Mouse (Mus musculus): ENCODE data around the gene Slc22a1.
"Not testable (repeated sequence)": the region's sequence is repeated elsewhere in the genome, so short reads cannot be mapped to it uniquely, and the experiment has no call there.

Slc22a1 gene

GRCm38 (mm10) chr17:12684928-12685624 is 9.4 kb upstream of the Slc22a1 start:
- DNase-seq (ENCODE audit: low read depth in 2 of 2, low spot score in 2 of 2): no peak

- DNase-seq (ENCODE audit: low read depth in 2 of 2, low spot score in 2 of 2): no peak
These were observed 8.8 kb upstream of the Slc22a1 start for GRCm38 (mm10) chr17:12684412-12684811.

- DNase-seq (ENCODE audit: low read depth in 2 of 2, low spot score in 2 of 2): no peak
These were observed 8.0 kb upstream of the Slc22a1 start for GRCm38 (mm10) chr17:12683582-12683981.

- DNase-seq (ENCODE audit: low read depth in 2 of 2, low spot score in 2 of 2): no peak
These were observed 2.6 kb upstream of the Slc22a1 start for GRCm38 (mm10) chr17:12678261-12678660.

- no peak for DNase-seq (ENCODE audit: low read depth in 2 of 2, low spot score in 2 of 2)
These were observed 1.5 kb upstream of the Slc22a1 start for GRCm38 (mm10) chr17:12677139-12677538.

GRCm38 (mm10) chr17:12674980-12675379 is 649 bp downstream of the Slc22a1 start:
- DNase-seq (ENCODE audit: low read depth in 2 of 2, low spot score in 2 of 2): not testable (repeated sequence)

GRCm38 (mm10) chr17:12673871-12674270 is 1.8 kb downstream of the Slc22a1 start:
- no peak for DNase-seq (ENCODE audit: low read depth in 2 of 2, low spot score in 2 of 2)

GRCm38 (mm10) chr17:12672285-12672790 is 3.3 kb downstream of the Slc22a1 start:
- no peak for DNase-seq (ENCODE audit: low read depth in 2 of 2, low spot score in 2 of 2)

GRCm38 (mm10) chr17:12671029-12671605 is 4.5 kb downstream of the Slc22a1 start:
- DNase-seq (ENCODE audit: low read depth in 2 of 2, low spot score in 2 of 2): no peak

- DNase-seq (ENCODE audit: low read depth in 2 of 2, low spot score in 2 of 2): no peak
These were observed 6.3 kb downstream of the Slc22a1 start for GRCm38 (mm10) chr17:12669363-12669679.

- no peak for DNase-seq (ENCODE audit: low read depth in 2 of 2, low spot score in 2 of 2)
These were observed 6.9 kb downstream of the Slc22a1 start for GRCm38 (mm10) chr17:12668478-12669362.

GRCm38 (mm10) chr17:12664156-12664555 is 11.5 kb downstream of the Slc22a1 start:
- DNase-seq (ENCODE audit: low read depth in 2 of 2, low spot score in 2 of 2): no peak

- peak in 1 of 2 experiments; percentile 15 for DNase-seq (ENCODE audit: low read depth in 2 of 2, low spot score in 2 of 2)
These were observed 14.9 kb downstream of the Slc22a1 start for GRCm38 (mm10) chr17:12660572-12661260.

GRCm38 (mm10) chr17:12659233-12659632 is 16.4 kb downstream of the Slc22a1 start:
- DNase-seq (ENCODE audit: low read depth in 2 of 2, low spot score in 2 of 2): no peak

GRCm38 (mm10) chr17:12658784-12659183 is 16.8 kb downstream of the Slc22a1 start:
- no peak for DNase-seq (ENCODE audit: low read depth in 2 of 2, low spot score in 2 of 2)

GRCm38 (mm10) chr17:12655826-12656225 is 19.8 kb downstream of the Slc22a1 start:
- peak; percentile 17 to 34 for DNase-seq (ENCODE audit: low read depth in 2 of 2, low spot score in 2 of 2)

GRCm38 (mm10) chr17:12654061-12654460 is 21.6 kb downstream of the Slc22a1 start:
- no peak for DNase-seq (ENCODE audit: low read depth in 2 of 2, low spot score in 2 of 2)

- no peak for DNase-seq (ENCODE audit: low read depth in 2 of 2, low spot score in 2 of 2)
These were observed 23.0 kb downstream of the Slc22a1 start for GRCm38 (mm10) chr17:12652604-12653003.

- no peak for DNase-seq (ENCODE audit: low read depth in 2 of 2, low spot score in 2 of 2)
These were observed 30.2 kb downstream of the Slc22a1 start for GRCm38 (mm10) chr17:12645461-12645860.

- DNase-seq (ENCODE audit: low read depth in 2 of 2, low spot score in 2 of 2): no peak
These were observed 34.5 kb downstream of the Slc22a1 start for GRCm38 (mm10) chr17:12641087-12641486.

GRCm38 (mm10) chr17:12639585-12639984 is 36.0 kb downstream of the Slc22a1 start:
- no peak for DNase-seq (ENCODE audit: low read depth in 2 of 2, low spot score in 2 of 2)
